Mouse (Mus musculus) myocyte (in vitro differentiated cells): ENCODE results near the gene Galnt14.

Source experiments
- E2F4 ChIP-seq: IDR thresholded peaks from one replicate; pipeline ENCODE4 v1.6.1; 2011; ENCODE audit warnings: mild to moderate bottlenecking, control low read depth, moderate library complexity; ENCODE audit not compliant: insufficient read depth
- MYOD1 ChIP-seq, 3 experiments: IDR thresholded peaks; one replicate each; pipeline ENCODE4 v1.6.1; 2011; ENCODE audit warnings: control low read depth in 2 of 3, low read depth in 2 of 3, mild to moderate bottlenecking in 2 of 3, moderate library complexity in 1 of 3; ENCODE audit not compliant: insufficient read length in 2 of 3, control insufficient read depth in 1 of 3
- MYOG ChIP-seq, 3 experiments: IDR thresholded peaks; one replicate each; pipeline ENCODE4 v1.6.1; 2011; ENCODE audit warnings: control low read depth in 2 of 3, low read depth in 2 of 3, mild to moderate bottlenecking in 2 of 3; ENCODE audit not compliant: insufficient read length in 2 of 3, control insufficient read depth in 1 of 3, insufficient read depth in 1 of 3
- POLR2A ChIP-seq: IDR thresholded peaks from one replicate; pipeline ENCODE4 v1.6.1; 2011; ENCODE audit warnings: low read depth, mild to moderate bottlenecking, control low read depth, moderate library complexity; ENCODE audit not compliant: insufficient read length
- POLR2AphosphoS2 ChIP-seq: IDR thresholded peaks from one replicate; pipeline ENCODE4 v1.6.1; 2011; ENCODE audit warnings: low read depth, control low read depth; ENCODE audit not compliant: insufficient read length
- USF1 ChIP-seq: IDR thresholded peaks from one replicate; pipeline ENCODE4 v1.6.1; 2011; ENCODE audit warnings: low read depth, mild to moderate bottlenecking, control low read depth, moderate library complexity

GRCm38 (mm10) chr17:73708451-73708850, 1.8 kb downstream of the Galnt14 start:
- no peak for TF ChIP-seq POLR2A
- TF ChIP-seq E2F4, result no peak
- TF ChIP-seq MYOD1 (IDR thresholded peaks at IDR 0.05; ENCODE audit: control insufficient read depth in 1 of 3, insufficient read length in 2 of 3, low read depth in 2 of 3), result no peak
- TF ChIP-seq POLR2AphosphoS2, result no peak
- TF ChIP-seq MYOG (IDR thresholded peaks at IDR 0.05; ENCODE audit: control insufficient read depth in 1 of 3, insufficient read depth in 1 of 3, insufficient read length in 2 of 3, low read depth in 2 of 3), result no peak
- no peak for TF ChIP-seq USF1
